Mouse (Mus musculus): ENCODE measurements around the gene Tbc1d22a.
"Not testable (repeated sequence)": the region's sequence is repeated elsewhere in the genome, so short reads cannot be mapped to it uniquely, and the experiment has no call there.

DNA sequence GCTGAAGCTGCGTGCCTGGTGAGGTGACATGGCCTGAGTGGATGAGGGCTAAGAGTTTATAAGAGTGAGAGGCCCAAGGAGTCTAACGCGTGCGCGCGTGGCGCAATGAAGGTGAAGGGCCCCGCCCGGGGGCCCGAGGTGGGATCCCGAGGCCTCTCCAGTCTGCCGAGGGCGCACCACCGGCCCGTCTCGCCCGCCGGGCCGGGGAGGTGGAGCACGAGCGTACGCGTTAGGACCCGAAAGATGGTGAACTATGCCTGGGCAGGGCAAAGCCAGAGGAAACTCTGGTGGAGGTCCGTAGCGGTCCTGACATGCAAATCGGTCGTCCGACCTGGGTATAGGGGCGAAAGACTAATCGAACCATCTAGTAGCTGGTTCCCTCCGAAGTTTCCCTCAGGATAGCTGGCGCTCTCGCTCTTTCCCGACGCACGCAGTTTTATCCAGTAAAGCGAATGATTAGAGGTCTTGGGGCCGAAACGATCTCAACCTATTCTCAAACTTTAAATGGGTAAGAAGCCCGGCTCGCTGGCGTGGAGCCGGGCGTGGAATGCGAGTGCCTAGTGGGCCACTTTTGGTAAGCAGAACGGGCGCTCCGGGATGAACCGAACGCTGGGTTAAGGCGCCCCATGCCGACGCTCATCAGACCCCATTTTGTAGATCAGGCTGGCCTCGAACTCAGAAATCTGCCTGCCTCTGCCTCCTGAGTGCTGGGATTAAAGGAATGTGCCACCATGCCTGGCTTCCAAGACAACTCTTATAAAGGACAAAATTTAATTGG lies 19.4 kb upstream of the Tbc1d22a start:
- not testable (repeated sequence) for TF ChIP-seq CTCF (IDR thresholded peaks at IDR 0.05; ENCODE audit: borderline replicate concordance, insufficient read depth, low read length); POLR2A (IDR thresholded peaks at IDR 0.05; ENCODE audit: low read depth, low read length)
